Mouse (Mus musculus): ENCODE measurements at regions not wholly inside any gene's neighbourhood (a gene's known extent, or its start where the extent isn't known, plus 50 kb on each side); places are given as distances from the start of the nearest gene placed in this dataset.

GRCm38 (mm10) chr1:19290098-19290497, 81.4 kb downstream of the Tfap2b start:
- in situ Hi-C loops (cut with MboI, MseI), result no loop called here

- in situ Hi-C loops (cut with MboI, MseI), result no loop called here
Observed at GRCm38 (mm10) chr1:19321598-19321997, 112.9 kb downstream of the Tfap2b start.

GRCm38 (mm10) chr1:19336062-19336461, 127.3 kb downstream of the Tfap2b start:
- in situ Hi-C loops (cut with MboI, MseI), result no loop called here

- in situ Hi-C loops (cut with MboI, MseI), result no loop called here
Observed at GRCm38 (mm10) chr1:19337207-19337606, 128.5 kb downstream of the Tfap2b start.

- in situ Hi-C loops (cut with MboI, MseI), result no loop called here
Observed at GRCm38 (mm10) chr1:19344445-19344844, 135.7 kb downstream of the Tfap2b start.

GRCm38 (mm10) chr1:19350495-19350894, 141.8 kb downstream of the Tfap2b start:
- in situ Hi-C loops (cut with MboI, MseI), result no loop called here

GRCm38 (mm10) chr1:19384856-19385255, 176.1 kb downstream of the Tfap2b start:
- in situ Hi-C loops (cut with MboI, MseI), result no loop called here

- in situ Hi-C loops (cut with MboI, MseI), result no loop called here
Observed at GRCm38 (mm10) chr1:19388864-19389505, 180.3 kb downstream of the Tfap2b start.

GRCm38 (mm10) chr1:19407556-19407955, 198.8 kb downstream of the Tfap2b start:
- in situ Hi-C loops (cut with MboI, MseI), result loop anchor here in 1 of 2 experiments (5.0 kb wide), 1 partner anchor 90 kb away; no protein-coding TSS in a partner anchor

- in situ Hi-C loops (cut with MboI, MseI), result no loop called here
Observed at GRCm38 (mm10) chr1:19412345-19412744, 203.6 kb downstream of the Tfap2b start.

- in situ Hi-C loops (cut with MboI, MseI), result no loop called here
Observed at GRCm38 (mm10) chr1:19421116-19421515, 212.4 kb downstream of the Tfap2b start.

- in situ Hi-C loops (cut with MboI, MseI), result loop anchor here in 1 of 2 experiments (25.0 kb wide), 1 partner anchor 1088 kb away; no protein-coding TSS in a partner anchor
Observed at GRCm38 (mm10) chr1:19450786-19451185, 242.1 kb downstream of the Tfap2b start.

GRCm38 (mm10) chr1:19458646-19459441, 250.1 kb downstream of the Tfap2b start:
- in situ Hi-C loops (cut with MboI, MseI), result loop anchor here in 1 of 2 experiments (25.0 kb wide), 1 partner anchor 1097 kb away; no protein-coding TSS in a partner anchor

- in situ Hi-C loops (cut with MboI, MseI), result loop anchor here in 1 of 2 experiments (10.0 to 25.0 kb wide), 2 partner anchors 1085 to 1098 kb away; no protein-coding TSS in a partner anchor
Observed at GRCm38 (mm10) chr1:19459876-19460275, 251.2 kb downstream of the Tfap2b start.

- in situ Hi-C loops (cut with MboI, MseI), result loop anchor here in 1 of 2 experiments (25.0 kb wide), 1 partner anchor 1111 kb away; no protein-coding TSS in a partner anchor
Observed at GRCm38 (mm10) chr1:19473561-19473960, 264.8 kb downstream of the Tfap2b start.

All from T-helper 17 cell (primary cell).